Mouse (Mus musculus): Measurements from ENCODE around the gene Apip. TPM values are rescaled to one million over a fixed set of nuclear protein-coding genes. Genes with fewer than 3 reads are reported as not detected.

Gene Apip
- total RNA-seq (2015) (40.9 and 41.2 TPM in 2 replicates), total RNA-seq (2017) (16.2 and 24.6 TPM in 2 replicates)

- peak; percentile 95 for ATAC-seq (ENCODE audit: poor library complexity, severe bottlenecking)
Observed at GRCm38 (mm10) chr2:103073219-103073982, at the start of gene Apip, which contains the start of gene Pdhx. Apip (plus strand) TSS chr2:103073675. Pdhx (minus strand) TSS chr2:103073513.

- no peak for ATAC-seq (ENCODE audit: poor library complexity, severe bottlenecking)
Observed at GRCm38 (mm10) chr2:103037831-103038230, 35.6 kb upstream of the Apip start.

- ATAC-seq (ENCODE audit: poor library complexity, severe bottlenecking) = no peak
Observed at GRCm38 (mm10) chr2:103040896-103041295, 32.6 kb upstream of the Apip start.

GRCm38 (mm10) chr2:103045286-103045685, 28.2 kb upstream of the Apip start:
- no peak for ATAC-seq (ENCODE audit: poor library complexity, severe bottlenecking)

- 0 out of 2 replicates have a peak, but pooled peaks have one; percentile 18 for ATAC-seq (ENCODE audit: poor library complexity, severe bottlenecking)
Observed at GRCm38 (mm10) chr2:103051937-103052893, 21.3 kb upstream of the Apip start.

GRCm38 (mm10) chr2:103055820-103056219, 17.7 kb upstream of the Apip start:
- ATAC-seq (ENCODE audit: poor library complexity, severe bottlenecking) = no peak

GRCm38 (mm10) chr2:103058266-103058665, 15.2 kb upstream of the Apip start:
- peak; percentile 45 for ATAC-seq (ENCODE audit: poor library complexity, severe bottlenecking)

GRCm38 (mm10) chr2:103062865-103063264, 10.6 kb upstream of the Apip start:
- ATAC-seq (ENCODE audit: poor library complexity, severe bottlenecking) = peak; percentile 84

GRCm38 (mm10) chr2:103066683-103067551, 6.6 kb upstream of the Apip start:
- no peak for ATAC-seq (ENCODE audit: poor library complexity, severe bottlenecking)

- no peak for ATAC-seq (ENCODE audit: poor library complexity, severe bottlenecking)
Observed at GRCm38 (mm10) chr2:103067552-103068207, 5.8 kb upstream of the Apip start.

GRCm38 (mm10) chr2:103068602-103069001, 4.9 kb upstream of the Apip start:
- ATAC-seq (ENCODE audit: poor library complexity, severe bottlenecking) = no peak

- ATAC-seq (ENCODE audit: poor library complexity, severe bottlenecking) = no peak
Observed at GRCm38 (mm10) chr2:103069752-103070405, 3.6 kb upstream of the Apip start.

GRCm38 (mm10) chr2:103070586-103070985, 2.9 kb upstream of the Apip start:
- no peak for ATAC-seq (ENCODE audit: poor library complexity, severe bottlenecking)

GRCm38 (mm10) chr2:103081117-103081516, 7.6 kb downstream of the Apip start:
- ATAC-seq (ENCODE audit: poor library complexity, severe bottlenecking) = no peak

GRCm38 (mm10) chr2:103081706-103082105, 8.2 kb downstream of the Apip start:
- no peak for ATAC-seq (ENCODE audit: poor library complexity, severe bottlenecking)

- ATAC-seq (ENCODE audit: poor library complexity, severe bottlenecking) = no peak
Observed at GRCm38 (mm10) chr2:103082853-103083252, 9.4 kb downstream of the Apip start.

GRCm38 (mm10) chr2:103084451-103084850, 11.0 kb downstream of the Apip start:
- ATAC-seq (ENCODE audit: poor library complexity, severe bottlenecking) = peak; percentile 59

GRCm38 (mm10) chr2:103085633-103086032, 12.2 kb downstream of the Apip start:
- ATAC-seq (ENCODE audit: poor library complexity, severe bottlenecking) = no peak

GRCm38 (mm10) chr2:103086432-103086831, 13.0 kb downstream of the Apip start:
- ATAC-seq (ENCODE audit: poor library complexity, severe bottlenecking) = peak; percentile 63
